Mouse (Mus musculus) embryonic facial prominence, embryonic 11.5 days (tissue): ENCODE measurements around the gene Abcg4. TPM values are rescaled to one million over a fixed set of nuclear protein-coding genes. Genes with fewer than 3 reads are reported as not detected.

Experiments
- ATAC-seq: fragments of 200-750 bp; cut with Nextera tagmentation; replicated peaks from 2 replicates; pipeline ENCODE4 v1.8.0; 2017; ENCODE audit warnings: low read depth; ENCODE audit not compliant: insufficient number of reproducible peaks, low FRiP score, low TSS enrichment
- DNase-seq: peaks from one replicate; pipeline ENCODE4 v3.0.0-alpha.2; 2015; ENCODE audit warnings: low spot score
- H3K27ac ChIP-seq: fragments of 300-500 bp; sonication (generic); replicated peaks from 2 replicates; pipeline ENCODE4 v1.5.1; 2014; ENCODE audit warnings: mild to moderate bottlenecking, low read depth, low read length, control low read depth
- H3K27me3 ChIP-seq: fragments of 300-500 bp; sonication (generic); 2 replicates; pipeline ENCODE4 v1.6.1; 2014; ENCODE audit warnings: mild to moderate bottlenecking, low read length, moderate library complexity, mixed read lengths; ENCODE audit not compliant: control insufficient read depth, insufficient read depth
- H3K36me3 ChIP-seq: fragments of 300-500 bp; sonication (generic); replicated peaks from 2 replicates; pipeline ENCODE4 v1.6.1; 2014; ENCODE audit warnings: low read depth, mild to moderate bottlenecking, low read length, moderate library complexity, mixed read lengths; ENCODE audit not compliant: control insufficient read depth, insufficient read depth
- H3K4me1 ChIP-seq: fragments of 300-500 bp; sonication (generic); 2 replicates; pipeline ENCODE4 v1.6.1; 2014; ENCODE audit warnings: low read length, mixed read lengths; ENCODE audit not compliant: control insufficient read depth, insufficient read depth
- H3K4me2 ChIP-seq: fragments of 300-500 bp; sonication (generic); 2 replicates; pipeline ENCODE4 v1.6.1; 2014; ENCODE audit warnings: low read depth, mild to moderate bottlenecking, control low read depth, low read length, moderate library complexity
- H3K4me3 ChIP-seq: fragments of 300-500 bp; sonication (generic); 2 replicates; pipeline ENCODE4 v1.5.1; 2014; ENCODE audit warnings: low read depth, low read length, control low read depth
- H3K9ac ChIP-seq: fragments of 300-500 bp; sonication (generic); replicated peaks from 2 replicates; pipeline ENCODE4 v1.6.1; 2014; ENCODE audit warnings: mild to moderate bottlenecking, control low read depth, low read length
- H3K9me3 ChIP-seq: fragments of 300-500 bp; sonication (generic); replicated peaks from 2 replicates; pipeline ENCODE4 v1.6.1; 2016; ENCODE audit warnings: mild to moderate bottlenecking, low read length, inconsistent platforms, mixed read lengths; ENCODE audit not compliant: control insufficient read depth
- WGBS: fragments of 180-500 bp; shearing (Covaris S2); extraction: QIAGEN DNeasy Blood & Tissue Kit; methylation state at CpG from one replicate; pipeline ENCODE4 v1.1.7; 2014; 5-methylcytosine and 5-hydroxymethylcytosine counted together
- polyA plus RNA-seq: library from polyadenylated mRNA; unstranded; fragments of >200 nt; fragmentation: Nextera tagmentation; extraction: Ambion mirVana; gene quantifications from 2 replicates; pipeline ENCODE4 v1.2.1, GENCODE M21; 2014

Abcg4 gene
- polyA plus RNA-seq, 1 experiment from 2014 or later: 1.6 TPM

DNA sequence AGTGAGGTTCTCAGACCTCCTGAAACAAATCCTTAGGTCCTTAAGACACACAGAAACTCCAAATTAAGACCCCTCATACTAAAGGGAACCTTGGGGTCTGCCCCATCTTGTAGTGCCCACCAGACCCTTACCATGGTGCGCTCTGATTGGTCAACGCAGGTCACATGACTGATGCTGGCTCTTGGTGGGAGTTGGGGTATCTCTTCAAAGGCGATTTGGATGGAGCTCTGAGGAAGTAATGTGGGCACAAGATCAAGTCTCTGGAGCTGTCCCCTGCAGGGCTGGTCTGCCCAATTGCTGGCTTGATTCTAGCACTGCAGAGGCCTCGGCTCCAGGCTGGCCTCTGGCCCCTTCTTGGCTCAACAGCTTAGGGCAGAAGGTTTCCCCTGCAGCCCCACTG is 29.0 kb upstream of the Abcg4 start:
- Histone ChIP-seq H3K4me3 (no peak overlapping the region), H3K9ac (no peak overlapping the region; the same call in 1 of the 2 replicates), H3K4me1 (peaks cover 4% of the 10 kb centered on the region), H3K9me3 (no peaks in the 10 kb centered on the region), H3K36me3 (no peaks in the 10 kb centered on the region; the same call in none of the 2 replicates), H3K27me3 (no peaks in the 10 kb centered on the region), H3K27ac (no peak overlapping the region), H3K4me2 (no peak overlapping the region)
- DNase-seq (no peak), ATAC-seq (no peak)
- 73% methylated on average over 4 of the region's 4 CpGs for WGBS

DNA sequence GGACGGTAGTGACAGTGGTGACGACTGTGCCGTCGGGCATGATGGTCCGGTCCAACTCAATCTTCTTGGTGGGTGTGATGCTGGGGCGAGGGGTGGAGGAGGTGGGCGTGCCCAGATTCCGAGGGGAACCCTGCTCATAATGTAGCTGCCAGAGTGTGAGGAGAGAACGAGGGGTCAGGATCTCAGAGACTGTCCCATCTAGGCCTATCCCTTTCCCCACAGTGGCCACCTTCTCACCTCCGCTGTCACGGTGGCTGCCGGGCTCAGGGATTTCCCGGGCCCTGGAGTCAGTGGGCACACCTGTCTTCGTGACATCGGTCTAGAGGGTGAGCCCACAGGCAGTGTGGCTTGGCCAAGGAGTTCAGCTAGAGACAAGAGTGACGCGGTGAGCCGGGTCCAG is 26.5 kb upstream of the Abcg4 start:
- H3K27me3 ChIP-seq: no peaks in the 10 kb centered on the region
- DNase-seq: no peak
- H3K4me3 ChIP-seq: no peak overlapping the region

DNA sequence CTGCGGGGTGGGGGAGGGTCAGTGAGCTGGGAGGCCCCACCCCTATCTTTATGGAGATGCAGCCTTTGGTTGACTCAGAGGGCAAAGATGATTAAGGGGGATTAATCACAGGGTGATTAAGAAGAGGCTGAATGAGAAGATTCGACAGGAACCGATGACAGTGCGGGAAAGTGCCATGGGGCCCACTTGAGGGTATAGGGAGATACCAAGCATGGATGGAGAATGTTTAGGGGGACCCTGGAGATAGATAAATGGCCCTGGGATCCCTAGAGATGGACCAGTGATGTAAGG is 25.8 kb upstream of the Abcg4 start:
- Histone ChIP-seq H3K27ac (no peak overlapping the region), H3K27me3 (no peaks in the 10 kb centered on the region), H3K4me1 (peaks cover 4% of the 10 kb centered on the region), H3K36me3 (no peaks in the 10 kb centered on the region; the same call in none of the 2 replicates), H3K9ac (no peak overlapping the region), H3K4me3 (no peak overlapping the region), H3K9me3 (no peaks in the 10 kb centered on the region), H3K4me2 (no peak overlapping the region)
- ATAC-seq: no peak
- WGBS: 77% methylated on average over 4 of the region's 4 CpGs
- DNase-seq: no peak

More for the DNA sequence above, 26.5 kb upstream of the Abcg4 start:
- Histone ChIP-seq H3K27ac (no peak overlapping the region), H3K4me2 (no peak overlapping the region), H3K9me3 (no peaks in the 10 kb centered on the region), H3K9ac (no peak overlapping the region), H3K4me1 (peaks cover 4% of the 10 kb centered on the region), H3K36me3 (no peaks in the 10 kb centered on the region; the same call in none of the 2 replicates)
- 95% methylated on average over 18 of the region's 18 CpGs for WGBS
- no peak for ATAC-seq

DNA sequence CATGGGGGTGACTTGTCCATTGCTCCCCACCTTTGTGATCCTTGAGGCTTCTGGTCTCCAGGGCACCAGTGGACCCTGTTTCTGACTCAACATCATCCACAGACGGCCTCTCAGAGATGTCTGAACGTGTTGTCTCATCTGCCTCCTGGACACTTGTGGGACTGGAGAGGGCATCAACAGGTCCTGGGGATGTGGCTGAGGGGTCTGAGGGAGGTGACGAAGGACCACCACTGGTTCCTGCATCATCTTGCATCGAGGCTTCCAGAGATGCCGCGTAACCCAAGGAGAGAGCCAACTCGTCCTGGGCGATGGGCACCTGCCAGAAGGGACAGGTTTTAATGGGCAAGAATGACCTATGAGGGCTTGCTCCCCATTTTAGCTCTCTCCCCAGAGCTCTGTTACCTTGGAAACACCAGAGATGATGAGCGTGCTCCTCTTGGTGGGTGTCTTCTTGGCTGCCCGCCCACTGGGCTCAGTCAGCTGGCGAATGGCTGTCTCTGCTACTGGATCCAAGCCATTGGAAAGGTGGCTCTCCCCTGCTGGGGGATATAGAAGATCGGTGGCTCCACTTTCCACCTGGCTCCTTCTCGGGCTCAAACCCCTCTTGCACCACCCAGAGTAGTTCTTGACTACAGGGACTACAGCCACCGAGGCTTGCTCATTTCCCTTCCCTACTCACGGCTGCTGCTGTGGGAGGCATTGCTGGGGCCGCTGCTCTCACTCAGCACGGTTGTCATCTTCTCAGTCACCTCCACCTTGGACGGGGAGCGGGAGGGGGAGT is 25.3 kb upstream of the Abcg4 start:
- Histone ChIP-seq H3K9me3 (no peaks in the 10 kb centered on the region), H3K9ac (no peak overlapping the region), H3K36me3 (no peaks in the 10 kb centered on the region; the same call in none of the 2 replicates), H3K27me3 (no peaks in the 10 kb centered on the region), H3K4me3 (no peak overlapping the region), H3K4me2 (no peak overlapping the region), H3K27ac (no peak overlapping the region), H3K4me1 (peaks cover under 1% of the 10 kb centered on the region)
- 81% methylated on average over 19 of the region's 19 CpGs for WGBS
- DNase-seq: no peak
- ATAC-seq: no peak

DNA sequence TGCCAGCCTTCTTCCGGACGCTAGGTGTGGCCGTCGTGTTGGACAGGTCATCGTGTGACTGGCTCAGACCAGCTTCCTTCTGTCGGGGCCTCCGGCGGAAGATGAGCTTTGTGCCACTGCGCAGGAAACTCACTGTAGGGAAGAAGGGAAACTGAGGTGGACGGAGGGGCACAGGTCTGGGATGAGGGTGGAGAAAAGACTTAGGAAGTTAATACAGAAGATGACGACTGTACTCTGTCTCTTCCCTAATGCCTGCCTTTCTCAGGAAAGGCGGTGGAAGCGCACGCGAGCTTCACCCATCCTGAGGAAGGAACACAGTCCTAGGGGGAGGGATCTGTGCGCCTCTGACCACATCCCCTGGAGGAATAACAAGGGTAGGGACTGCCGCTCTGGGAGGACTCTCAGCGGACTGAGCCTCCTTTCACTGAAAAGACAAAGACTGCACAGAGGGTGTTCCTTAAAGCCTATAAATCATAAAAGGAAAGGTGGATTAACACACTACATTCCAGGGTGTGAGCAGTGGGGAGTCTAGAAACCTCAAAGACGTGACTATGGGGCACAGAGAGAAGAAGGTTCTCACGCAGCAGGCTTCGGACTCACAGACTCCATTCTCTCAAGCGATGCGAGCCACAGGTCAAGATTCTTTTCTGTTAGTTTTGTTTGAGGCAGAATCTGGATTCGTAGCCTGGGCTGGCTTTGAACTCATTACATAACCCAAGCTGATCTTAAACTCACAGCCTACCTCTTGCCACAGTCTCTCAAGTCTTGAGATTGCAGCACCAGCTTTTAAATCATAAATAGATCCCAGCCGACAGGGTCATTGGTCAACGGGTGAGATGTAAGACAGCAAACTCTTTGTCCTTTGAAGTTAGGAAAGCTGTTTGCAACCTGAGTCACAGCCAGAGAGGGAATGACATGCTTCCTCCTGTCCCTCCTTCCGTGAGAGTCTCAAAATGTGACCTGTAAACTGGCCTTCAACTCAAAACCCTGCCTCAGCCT is 23.0 kb upstream of the Abcg4 start:
- ATAC-seq: no peak
- peak; percentile 14 for DNase-seq

DNA sequence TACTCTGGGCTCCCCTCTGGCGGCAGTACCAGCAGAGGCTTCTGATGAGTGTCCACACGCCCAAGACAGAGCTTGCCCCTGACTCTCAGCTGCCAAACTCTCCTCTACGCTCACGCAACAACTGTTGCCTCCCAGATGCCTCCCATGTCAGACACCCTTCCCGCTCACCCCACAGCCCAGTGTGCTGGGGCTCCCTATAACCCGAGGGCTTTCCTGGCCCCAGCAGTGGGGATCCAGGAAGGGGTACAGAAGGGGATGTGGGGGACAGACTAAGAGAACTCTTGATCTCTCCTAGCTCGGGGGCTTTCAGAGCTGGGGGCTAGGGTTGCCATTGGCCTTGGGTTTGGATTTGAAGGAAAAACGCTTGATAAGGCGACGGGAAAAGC is 22.3 kb upstream of the Abcg4 start:
- DNase-seq (no peak), ATAC-seq (no peak)
- no peak overlapping the region for H3K4me3 ChIP-seq
- no peak overlapping the region for H3K4me2 ChIP-seq
- H3K36me3 ChIP-seq: no peaks in the 10 kb centered on the region; the same call in none of the 2 replicates
- H3K4me1 ChIP-seq: no peaks in the 10 kb centered on the region
- H3K27ac ChIP-seq: no peak overlapping the region
- 23% methylated on average over 10 of the region's 10 CpGs for WGBS
- no peak overlapping the region for H3K9ac ChIP-seq
- H3K9me3 ChIP-seq: no peaks in the 10 kb centered on the region
- H3K27me3 ChIP-seq: no peaks in the 10 kb centered on the region

More for the DNA sequence above, 23.0 kb upstream of the Abcg4 start:
- Histone ChIP-seq H3K4me3 (no peak overlapping the region), H3K9ac (peak overlapping the region; percentile 19; the same call in 1 of the 2 replicates), H3K27me3 (no peaks in the 10 kb centered on the region), H3K27ac (no peak overlapping the region), H3K36me3 (no peaks in the 10 kb centered on the region; the same call in none of the 2 replicates), H3K4me2 (no peak overlapping the region), H3K9me3 (no peaks in the 10 kb centered on the region), H3K4me1 (no peaks in the 10 kb centered on the region)
- 7% methylated on average over 27 of the region's 27 CpGs for WGBS

DNA sequence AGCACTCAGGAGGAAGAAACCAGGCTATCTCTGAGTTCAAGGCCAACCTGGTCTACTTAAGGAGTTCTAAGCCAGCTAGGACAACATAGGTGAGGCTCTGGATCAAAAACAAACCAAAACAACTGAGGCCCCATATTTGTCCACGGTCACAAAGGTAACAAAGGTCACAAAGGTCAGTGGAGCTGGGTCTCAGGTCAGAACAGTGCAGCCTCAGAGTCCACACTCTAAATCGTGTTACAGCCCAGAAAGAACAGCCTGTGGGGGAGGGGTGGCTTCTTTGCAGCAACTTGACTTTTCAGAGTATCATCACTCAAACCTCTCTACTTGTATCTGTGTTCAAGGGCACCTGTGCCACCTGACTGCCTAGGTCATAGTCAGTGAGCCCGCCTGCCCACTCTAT is 21.3 kb upstream of the Abcg4 start:
- Histone ChIP-seq H3K4me1 (no peaks in the 10 kb centered on the region), H3K9ac (no peak overlapping the region), H3K27ac (no peak overlapping the region), H3K4me3 (no peak overlapping the region), H3K4me2 (no peak overlapping the region), H3K36me3 (no peaks in the 10 kb centered on the region; the same call in 1 of the 2 replicates), H3K27me3 (no peaks in the 10 kb centered on the region), H3K9me3 (no peaks in the 10 kb centered on the region)
- WGBS: 56% methylated on average over 3 of the region's 3 CpGs
- DNase-seq (no peak), ATAC-seq (no peak)

DNA sequence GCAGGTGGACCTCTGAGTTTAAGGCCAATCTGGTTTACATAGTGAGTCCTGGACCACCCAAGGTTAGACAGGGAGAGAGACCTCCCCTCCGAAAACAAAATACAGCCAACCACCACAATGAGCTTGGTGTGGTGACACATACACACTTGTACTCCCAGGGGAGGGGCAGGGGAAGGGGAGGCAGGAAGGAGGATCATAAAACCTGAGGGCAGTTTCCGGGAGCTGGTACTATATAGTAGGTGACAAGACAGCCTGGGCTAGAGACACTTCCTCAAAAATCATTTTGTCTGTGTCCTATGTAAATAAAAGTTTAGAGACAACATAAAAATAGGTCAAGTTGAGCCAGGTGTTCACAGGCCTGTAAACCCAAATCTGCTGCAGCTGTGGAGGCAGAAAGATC is 18.8 kb upstream of the Abcg4 start:
- Histone ChIP-seq H3K9ac (no peak overlapping the region), H3K4me3 (no peak overlapping the region), H3K9me3 (no peaks in the 10 kb centered on the region), H3K4me2 (no peak overlapping the region), H3K4me1 (no peaks in the 10 kb centered on the region; the same call in 1 of the 2 replicates), H3K27me3 (no peaks in the 10 kb centered on the region), H3K27ac (no peak overlapping the region), H3K36me3 (no peaks in the 10 kb centered on the region)
- DNase-seq (no peak), ATAC-seq (no peak)
- WGBS: 85% methylated on average over 2 of the region's 2 CpGs
